Mouse (Mus musculus) neural tube, embryonic 12.5 days (tissue): ENCODE data around the gene Bicdl2. TPM values are rescaled to one million over a fixed set of nuclear protein-coding genes. Genes with fewer than 3 reads are reported as not detected.

Experiments
- ATAC-seq: fragments of 200-750 bp; cut with Nextera tagmentation; 2 replicates; pipeline ENCODE4 v1.8.0; 2017; ENCODE audit warnings: low read depth, mild to moderate bottlenecking, moderate TSS enrichment, moderate library complexity; ENCODE audit not compliant: low FRiP score
- H3K27ac ChIP-seq: fragments of 300-500 bp; sonication (generic); 2 replicates; pipeline ENCODE4 v1.5.1; 2016
- H3K27me3 ChIP-seq: fragments of 300-500 bp; sonication (generic); replicated peaks from 2 replicates; pipeline ENCODE4 v1.6.1; 2016; ENCODE audit warnings: mild to moderate bottlenecking
- H3K36me3 ChIP-seq: fragments of 300-500 bp; sonication (generic); 2 replicates; pipeline ENCODE4 v1.6.1; 2016; ENCODE audit warnings: mild to moderate bottlenecking
- H3K4me1 ChIP-seq: fragments of 300-500 bp; sonication (generic); 2 replicates; pipeline ENCODE4 v1.6.1; 2016
- H3K4me2 ChIP-seq: fragments of 300-500 bp; sonication (generic); replicated peaks from 2 replicates; pipeline ENCODE4 v1.6.1; 2016; ENCODE audit warnings: mild to moderate bottlenecking
- H3K4me3 ChIP-seq: fragments of 300-500 bp; sonication (generic); 2 replicates; pipeline ENCODE4 v1.5.1; 2016
- H3K9ac ChIP-seq: fragments of 300-500 bp; sonication (generic); 2 replicates; pipeline ENCODE4 v1.6.1; 2016; ENCODE audit warnings: mild to moderate bottlenecking
- H3K9me3 ChIP-seq: fragments of 300-500 bp; sonication (generic); 2 replicates; pipeline ENCODE4 v1.6.1; 2016; ENCODE audit warnings: mild to moderate bottlenecking
- WGBS: fragments of 180-500 bp; shearing (Covaris S2); methylation state at CpG from one replicate; pipeline ENCODE4 v1.1.7; 2016; 5-methylcytosine and 5-hydroxymethylcytosine counted together
- polyA plus RNA-seq: library from polyadenylated mRNA; unstranded; fragments of >200 nt; fragmentation: Nextera tagmentation; extraction: Ambion mirVana; gene quantifications from 2 replicates; pipeline ENCODE4 v1.2.1, GENCODE M21; 2016

Bicdl2 gene
- polyA plus RNA-seq, 1 experiment from 2014 or later: 0.80 TPM

DNA sequence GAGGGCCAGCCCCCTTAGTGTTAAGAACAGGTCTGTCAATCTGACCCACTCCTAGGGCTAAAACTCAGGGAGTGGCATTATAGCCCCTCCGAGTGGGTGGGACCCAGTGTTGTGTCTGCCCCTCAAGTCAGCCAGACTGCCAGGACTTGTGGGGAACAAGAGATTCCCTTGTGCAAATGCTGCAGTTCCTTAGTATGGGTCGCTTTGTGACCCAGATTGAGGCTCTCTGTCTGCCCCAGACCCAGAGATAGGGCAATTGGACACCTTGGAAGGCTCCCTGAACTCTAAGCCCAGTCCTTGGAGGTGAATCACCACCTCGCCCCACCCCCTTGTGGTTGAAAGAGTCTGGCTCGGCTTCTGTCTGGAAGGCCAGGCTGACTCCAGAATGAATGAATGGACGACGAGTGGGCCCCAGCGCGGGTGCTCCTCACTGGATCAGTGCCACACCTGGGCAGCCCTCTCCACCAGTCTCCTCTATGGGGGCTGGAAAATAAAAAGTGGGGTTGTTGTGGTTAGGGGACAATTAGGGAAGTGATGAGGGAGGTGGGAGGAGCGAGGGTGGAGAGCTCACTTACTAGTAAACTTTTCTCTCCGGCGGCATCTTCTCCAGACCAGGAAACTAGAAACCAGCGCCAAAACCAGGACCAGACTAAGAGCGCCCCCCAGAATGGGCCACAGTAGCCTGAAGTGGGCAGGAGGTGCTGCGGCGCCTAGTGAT, 15.4 kb downstream of the Bicdl2 start:
- Histone ChIP-seq H3K4me1 (peaks cover 37% of the 10 kb centered on the region), H3K4me3 (peak overlapping the region; percentile 40; the same call in 1 of the 2 replicates)
- no peak for ATAC-seq

DNA sequence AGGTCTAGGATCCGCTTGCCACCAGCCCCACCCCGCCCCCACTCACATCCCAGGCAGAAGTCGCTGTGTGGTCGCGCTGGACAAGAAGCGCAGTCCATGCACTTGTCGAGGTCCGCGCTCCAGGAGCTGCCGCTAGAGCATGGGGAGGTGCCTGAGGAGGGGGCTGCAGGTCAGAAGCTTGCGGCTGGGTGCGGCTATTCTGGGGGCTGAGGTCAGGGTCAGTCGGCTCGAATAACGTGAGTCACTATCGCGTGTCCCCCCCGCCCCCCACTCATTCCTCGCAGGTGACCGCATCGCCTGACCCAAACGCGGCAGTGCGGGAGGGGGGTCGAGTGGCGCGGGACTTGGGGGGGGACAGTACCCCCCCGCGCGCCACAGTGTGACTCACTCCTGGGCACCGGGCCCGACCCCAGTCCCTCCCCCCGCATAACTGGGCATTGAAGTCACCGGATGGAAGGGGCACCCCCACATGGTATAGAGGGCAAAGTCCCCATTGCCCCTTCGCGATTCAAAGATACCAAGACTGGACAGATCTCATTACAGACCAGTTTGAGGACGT, 16.2 kb downstream of the Bicdl2 start:
- ATAC-seq: no peak
- Histone ChIP-seq H3K4me3 (peak overlapping the region; percentile 40), H3K4me1 (peaks cover 37% of the 10 kb centered on the region), H3K27ac (no peak overlapping the region), H3K9ac (peak overlapping the region; percentile 52), H3K27me3 (peaks cover 64% of the 10 kb centered on the region), H3K4me2 (peak overlapping the region; percentile 95), H3K9me3 (no peaks in the 10 kb centered on the region), H3K36me3 (no peaks in the 10 kb centered on the region)
- under 1% methylated on average over 37 of the region's 37 CpGs for WGBS

More for the DNA sequence above, 15.4 kb downstream of the Bicdl2 start:
- H3K4me2 ChIP-seq: peak overlapping the region; percentile 95
- H3K9ac ChIP-seq: 0 out of 2 replicates have a peak overlapping the region, but pooled peaks have one; percentile 52
- no peaks in the 10 kb centered on the region for H3K9me3 ChIP-seq
- peaks cover 55% of the 10 kb centered on the region for H3K27me3 ChIP-seq
- WGBS: 10% methylated on average over 15 of the region's 15 CpGs
- H3K36me3 ChIP-seq: no peaks in the 10 kb centered on the region; the same call in 1 of the 2 replicates
- no peak overlapping the region for H3K27ac ChIP-seq

DNA sequence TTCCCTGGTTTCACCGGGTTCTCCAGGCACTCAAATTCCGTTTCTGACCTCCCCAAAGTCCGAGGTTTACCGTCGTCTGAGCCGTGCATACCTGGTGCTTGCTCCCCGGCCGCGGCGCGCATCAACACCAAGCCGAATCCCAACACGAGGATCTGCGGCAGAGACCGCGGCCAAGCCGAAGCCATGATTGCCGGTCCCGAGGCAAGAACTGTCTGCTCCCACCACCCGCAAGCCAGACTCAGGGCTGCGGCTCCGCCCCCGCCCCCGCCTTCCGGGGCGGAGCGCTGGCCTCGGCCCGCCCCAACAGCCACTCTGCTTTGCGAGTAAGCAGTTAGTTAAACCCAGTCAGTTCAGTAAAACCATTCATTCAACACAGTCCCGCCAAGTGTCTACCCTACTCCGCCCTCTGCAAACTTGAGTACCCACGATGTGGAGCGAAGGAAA, 17.0 kb downstream of the Bicdl2 start, which contains the start of gene Tnfrsf12a:
Gene Tnfrsf12a, minus strand, starts transcription at position 233 of the 444 bp plus-strand sequence.
- peaks cover 70% of the 10 kb centered on the region for H3K27me3 ChIP-seq
- peaks cover 37% of the 10 kb centered on the region for H3K4me1 ChIP-seq
- no peak within 1 kb of the TSS for H3K27ac ChIP-seq
- no peaks in the 10 kb centered on the region for H3K9me3 ChIP-seq
- no peak for ATAC-seq
- H3K36me3 ChIP-seq: no peaks in the 10 kb centered on the region
- WGBS: under 1% methylated on average over 34 of the region's 34 CpGs
- peak within 1 kb of the TSS; percentile 52 for H3K9ac ChIP-seq
- peak within 1 kb of the TSS; percentile 40 for H3K4me3 ChIP-seq
- peak within 1 kb of the TSS; percentile 95 for H3K4me2 ChIP-seq

DNA sequence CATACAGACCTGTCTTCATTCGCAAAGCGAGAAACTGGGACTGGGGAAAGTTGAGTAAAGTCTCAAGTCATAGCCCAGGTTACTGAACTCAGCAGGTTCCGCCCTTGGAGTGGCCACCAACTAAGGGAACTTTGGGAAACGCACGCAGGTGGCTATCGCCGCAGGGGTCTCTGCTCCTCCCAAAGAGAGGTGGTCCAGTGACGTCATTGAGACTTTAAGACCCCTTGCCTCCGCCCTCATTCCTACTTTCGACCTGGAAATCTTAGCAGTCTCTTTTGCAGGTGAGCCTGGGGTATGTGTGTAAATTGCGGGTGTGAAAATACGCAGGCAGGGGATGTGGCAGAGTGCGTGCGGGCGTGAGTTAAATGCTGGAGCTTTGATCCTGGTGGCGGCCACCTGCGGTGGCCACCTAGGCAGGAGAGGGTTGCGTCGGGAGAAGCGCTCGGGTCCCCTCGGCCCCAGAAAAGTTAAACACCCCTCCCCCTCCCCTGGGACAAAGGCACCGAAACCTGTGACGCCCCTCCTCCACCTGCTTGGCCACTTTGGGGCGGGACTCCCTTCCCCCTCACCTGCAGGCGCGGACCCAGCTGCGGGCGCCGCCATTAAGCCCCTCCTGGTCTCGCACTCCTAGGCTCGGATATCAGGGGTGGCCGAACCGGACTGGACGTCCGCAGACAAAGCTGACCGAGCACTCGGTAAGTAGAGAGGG, 19.0 kb downstream of the Bicdl2 start, which contains the start of gene Cldn6:
Gene Cldn6, plus strand, starts transcription at position 123 of the 709 bp plus-strand sequence.
- no peak within 1 kb of the TSS for H3K27ac ChIP-seq
- H3K36me3 ChIP-seq: no peaks in the 10 kb centered on the region
- no peak within 1 kb of the TSS for H3K9ac ChIP-seq
- no peak for ATAC-seq
- peaks cover 90% of the 10 kb centered on the region for H3K27me3 ChIP-seq
- peaks cover 40% of the 10 kb centered on the region for H3K4me1 ChIP-seq
- no peaks in the 10 kb centered on the region for H3K9me3 ChIP-seq
- H3K4me3 ChIP-seq: no peak within 1 kb of the TSS
- WGBS: 3% methylated on average over 38 of the region's 38 CpGs
- H3K4me2 ChIP-seq: peak within 1 kb of the TSS; percentile 27

DNA sequence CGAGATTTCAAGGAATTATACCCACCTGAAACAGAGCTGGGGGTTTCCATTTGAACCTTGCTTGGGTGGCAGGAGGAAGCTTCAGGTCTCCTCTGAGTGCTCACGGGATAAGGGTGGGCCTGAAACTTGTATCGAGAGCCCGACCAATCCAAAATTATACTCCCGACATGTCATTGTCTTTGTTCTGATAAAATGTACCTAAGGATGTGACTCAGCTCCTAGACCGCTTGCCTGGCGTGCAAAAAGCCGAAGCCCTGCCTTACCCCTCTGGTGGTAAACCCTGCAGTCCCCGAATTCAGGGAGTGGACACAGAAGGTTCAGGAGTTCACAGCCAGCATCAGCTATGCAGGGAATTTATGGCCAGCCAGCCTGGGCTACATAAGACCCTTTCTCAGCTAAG, 20.0 kb downstream of the Bicdl2 start:
- Histone ChIP-seq H3K27me3 (peaks cover 82% of the 10 kb centered on the region), H3K9me3 (no peaks in the 10 kb centered on the region), H3K36me3 (no peaks in the 10 kb centered on the region), H3K9ac (no peak overlapping the region), H3K4me3 (no peak overlapping the region), H3K27ac (no peak overlapping the region), H3K4me1 (peaks cover 34% of the 10 kb centered on the region), H3K4me2 (no peak overlapping the region)
- ATAC-seq: no peak
- WGBS: 76% methylated on average over 9 of the region's 9 CpGs

DNA sequence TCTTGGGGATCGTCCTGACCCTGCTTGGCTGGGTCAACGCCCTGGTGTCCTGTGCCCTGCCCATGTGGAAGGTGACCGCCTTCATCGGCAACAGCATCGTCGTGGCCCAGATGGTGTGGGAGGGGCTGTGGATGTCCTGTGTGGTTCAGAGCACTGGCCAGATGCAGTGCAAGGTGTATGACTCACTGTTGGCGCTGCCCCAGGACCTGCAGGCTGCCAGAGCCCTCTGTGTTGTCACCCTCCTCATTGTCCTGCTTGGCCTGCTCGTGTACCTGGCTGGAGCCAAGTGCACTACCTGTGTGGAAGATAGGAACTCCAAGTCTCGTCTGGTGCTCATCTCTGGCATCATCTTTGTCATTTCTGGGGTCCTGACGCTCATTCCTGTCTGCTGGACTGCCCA, 20.8 kb downstream of the Bicdl2 start:
- 75% methylated on average over 10 of the region's 10 CpGs for WGBS
- no peaks in the 10 kb centered on the region for H3K9me3 ChIP-seq
- H3K9ac ChIP-seq: no peak overlapping the region
- no peak overlapping the region for H3K4me3 ChIP-seq
- H3K36me3 ChIP-seq: no peaks in the 10 kb centered on the region
- H3K27ac ChIP-seq: no peak overlapping the region
- H3K4me2 ChIP-seq: no peak overlapping the region
- peaks cover 28% of the 10 kb centered on the region for H3K4me1 ChIP-seq
- H3K27me3 ChIP-seq: peaks cover 74% of the 10 kb centered on the region
- ATAC-seq: no peak

DNA sequence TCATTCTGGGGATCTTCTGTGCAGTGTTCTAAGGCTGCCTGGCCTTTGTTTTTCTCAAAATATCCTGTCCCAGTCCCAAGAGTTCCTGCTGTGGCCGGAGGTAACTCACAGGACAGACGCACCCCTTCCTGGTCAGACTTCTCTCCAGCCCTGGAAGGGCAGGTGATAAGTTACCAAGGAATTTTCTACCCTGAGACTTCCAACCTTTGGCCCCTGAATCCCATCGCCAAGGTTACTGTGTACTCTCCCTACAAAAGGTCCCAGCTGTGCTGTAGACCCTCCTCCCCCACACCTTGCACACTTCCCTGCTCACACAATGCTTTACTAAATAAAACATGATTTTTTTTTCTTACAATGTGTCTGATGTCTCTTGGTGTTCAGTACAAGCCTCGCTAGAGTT, 21.8 kb downstream of the Bicdl2 start:
- peaks cover 69% of the 10 kb centered on the region for H3K27me3 ChIP-seq
- peaks cover 19% of the 10 kb centered on the region for H3K4me1 ChIP-seq
- no peak overlapping the region for H3K27ac ChIP-seq
- H3K9ac ChIP-seq: no peak overlapping the region
- no peaks in the 10 kb centered on the region for H3K9me3 ChIP-seq
- ATAC-seq: no peak
- 69% methylated on average over 4 of the region's 4 CpGs for WGBS
- no peak overlapping the region for H3K4me3 ChIP-seq
- no peaks in the 10 kb centered on the region for H3K36me3 ChIP-seq
- no peak overlapping the region for H3K4me2 ChIP-seq

DNA sequence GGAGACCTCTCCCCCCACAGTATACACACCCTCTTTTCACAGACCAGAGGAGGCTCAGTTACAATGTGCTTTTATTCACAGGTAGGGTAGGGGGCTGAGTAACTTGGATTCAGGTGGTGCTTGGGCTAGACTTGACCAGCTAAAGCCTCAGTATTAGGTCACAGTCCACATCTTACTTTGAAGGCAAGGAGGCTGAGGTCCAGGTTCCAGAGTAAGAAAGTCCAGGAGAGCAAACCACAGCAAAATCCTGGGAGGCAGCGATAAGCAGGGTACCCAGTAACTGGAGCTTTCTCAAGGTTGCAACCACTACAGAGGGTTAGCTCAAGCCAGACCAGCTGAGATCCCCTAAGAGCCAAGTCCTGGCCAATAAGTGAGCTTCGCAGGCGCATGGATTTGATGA, 22.2 kb downstream of the Bicdl2 start:
- H3K9me3 ChIP-seq: no peaks in the 10 kb centered on the region
- H3K9ac ChIP-seq: no peak overlapping the region
- H3K4me2 ChIP-seq: no peak overlapping the region
- 70% methylated on average over 3 of the region's 3 CpGs for WGBS
- peaks cover 68% of the 10 kb centered on the region for H3K27me3 ChIP-seq
- H3K4me1 ChIP-seq: peaks cover 19% of the 10 kb centered on the region
- no peak for ATAC-seq
- no peak overlapping the region for H3K4me3 ChIP-seq
- no peaks in the 10 kb centered on the region for H3K36me3 ChIP-seq
- no peak overlapping the region for H3K27ac ChIP-seq

DNA sequence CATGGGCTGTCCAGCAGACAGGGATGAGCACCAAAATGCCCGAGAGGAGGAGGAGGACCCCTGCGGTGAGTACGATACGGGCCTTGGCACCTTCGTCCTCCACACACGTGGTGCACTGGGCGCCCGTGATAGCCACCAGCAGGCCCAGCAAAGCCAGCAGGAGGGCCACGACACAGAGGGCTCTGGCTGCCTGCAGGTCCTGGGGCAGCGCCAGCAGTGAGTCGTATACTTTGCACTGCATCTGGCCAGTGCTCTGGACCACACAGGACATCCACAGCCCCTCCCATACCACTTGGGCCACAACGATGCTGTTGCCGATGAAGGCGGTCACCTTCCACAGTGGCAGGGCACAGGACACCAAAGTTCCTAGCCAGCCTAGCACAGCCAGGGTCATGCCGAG, 22.9 kb downstream of the Bicdl2 start:
- Histone ChIP-seq H3K36me3 (no peaks in the 10 kb centered on the region), H3K27ac (no peak overlapping the region), H3K27me3 (peaks cover 61% of the 10 kb centered on the region), H3K4me1 (peaks cover 19% of the 10 kb centered on the region), H3K9me3 (no peaks in the 10 kb centered on the region), H3K4me3 (no peak overlapping the region), H3K9ac (no peak overlapping the region), H3K4me2 (peak overlapping the region; percentile 22)
- WGBS: 16% methylated on average over 15 of the region's 15 CpGs
- 0 out of 2 replicates have a peak, but pooled peaks have one; percentile 15 for ATAC-seq

DNA sequence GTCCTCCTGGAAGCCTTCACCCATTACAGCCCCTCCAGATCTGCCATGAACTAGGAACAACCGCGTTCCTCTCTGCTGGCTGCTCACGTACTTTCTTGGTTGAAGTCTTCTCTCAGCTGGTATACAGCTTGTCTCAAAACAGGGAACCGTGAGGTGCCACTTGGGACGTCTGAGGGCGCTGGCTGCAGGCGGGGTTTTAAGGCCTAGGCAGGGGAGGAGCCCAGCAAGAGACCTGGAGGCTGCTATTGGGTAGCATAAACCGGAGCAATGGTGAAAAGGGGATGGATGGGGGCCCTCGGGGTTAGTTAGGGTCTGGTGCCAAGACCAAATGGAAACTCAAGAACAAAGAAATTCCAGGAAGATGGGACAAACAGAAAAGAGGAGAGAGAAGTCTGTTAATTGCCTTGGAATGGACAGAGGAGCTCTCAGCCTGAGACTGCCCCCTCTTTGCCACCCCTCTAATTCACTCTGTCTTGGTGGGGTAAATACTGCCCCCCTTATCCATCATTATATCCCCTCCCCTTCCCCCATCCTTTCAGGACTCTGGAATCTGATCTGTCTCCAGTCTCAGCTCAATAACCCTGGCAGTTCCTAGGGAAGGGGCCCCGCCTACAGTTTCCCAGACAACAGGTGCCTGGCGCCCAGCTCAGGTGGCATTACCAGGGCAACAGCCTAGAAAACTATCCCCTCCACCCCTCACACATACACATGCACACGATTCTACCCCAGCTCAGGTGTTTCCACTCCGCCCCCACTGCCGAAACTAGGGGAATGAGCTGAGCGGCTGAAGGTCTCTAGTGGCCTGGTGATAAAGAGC, 23.8 kb downstream of the Bicdl2 start, which contains the start of gene Cldn9:
Gene Cldn9, minus strand, starts transcription at position 171 of the 817 bp plus-strand sequence.
- no peaks in the 10 kb centered on the region for H3K9me3 ChIP-seq
- WGBS: 8% methylated on average over 15 of the region's 15 CpGs
- no peak within 1 kb of the TSS for H3K27ac ChIP-seq
- no peak within 1 kb of the TSS for H3K4me3 ChIP-seq
- H3K4me2 ChIP-seq: peak within 1 kb of the TSS; percentile 22
- no peak within 1 kb of the TSS for H3K9ac ChIP-seq
- no peaks in the 10 kb centered on the region for H3K36me3 ChIP-seq
- ATAC-seq: 0 out of 2 replicates have a peak, but pooled peaks have one; percentile 13
- H3K27me3 ChIP-seq: peaks cover 53% of the 10 kb centered on the region
- H3K4me1 ChIP-seq: peaks cover 18% of the 10 kb centered on the region

DNA sequence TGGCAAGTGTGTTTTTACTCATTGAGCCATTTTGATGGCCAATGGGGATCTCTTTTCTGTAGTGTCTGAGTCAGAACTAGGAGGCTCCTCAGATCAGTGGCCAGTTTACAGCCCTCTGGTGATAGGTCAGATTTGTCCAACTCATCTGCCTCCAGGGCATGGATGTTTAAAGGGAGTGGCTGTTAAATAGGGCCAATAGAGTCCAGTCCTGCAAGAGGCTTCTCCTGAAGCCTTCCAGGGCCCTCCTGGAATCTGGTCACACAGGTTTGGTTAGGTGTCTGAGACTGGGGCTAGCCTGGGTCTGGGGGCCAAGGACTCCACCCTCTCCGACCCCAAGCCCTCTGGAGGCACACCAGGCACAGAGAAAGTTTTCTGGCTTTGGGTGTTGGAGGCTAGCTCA, 34.2 kb downstream of the Bicdl2 start:
- Histone ChIP-seq H3K4me1 (peaks cover 5% of the 10 kb centered on the region), H3K4me2 (no peak overlapping the region), H3K9me3 (no peaks in the 10 kb centered on the region), H3K36me3 (no peaks in the 10 kb centered on the region), H3K9ac (no peak overlapping the region), H3K27me3 (peaks cover 16% of the 10 kb centered on the region), H3K4me3 (no peak overlapping the region), H3K27ac (no peak overlapping the region)
- no peak for ATAC-seq
- WGBS: 63% methylated on average over 1 of the region's 1 CpGs
